1 mouse cellular context compared by ENCODE assay signal in genomic region chr15:82187924-82188323, GRCm38 (mm10).
TF ChIP-seq lines count a peak whose summit lies in the region.

No protein-coding gene starts in this region.

TF ChIP-seq in CH12.LX, 34 proteins besides CTCF, POLR2A, EP300 and RAD21 (continued from another document):
- TF ChIP-seq CHD1 (IDR thresholded peaks at IDR 0.05; ENCODE audit: low read depth, low read length) (no peak), MAZ (IDR thresholded peaks at IDR 0.05; ENCODE audit: low read depth, low read length) (no peak), IRF4 (IDR thresholded peaks at IDR 0.05; ENCODE audit: low read depth, low read length) (no peak), ZMIZ1 (IDR thresholded peaks at IDR 0.05; ENCODE audit: low read depth, low read length) (no peak), HCFC1 (IDR thresholded peaks at IDR 0.05; ENCODE audit: low read depth, low read length) (no peak), JUND (conservative IDR thresholded peaks at IDR 0.05; ENCODE audit: low read depth, low read length) (no peak)
TF ChIP-seq in CH12.LX: peak in this region for 0.
